Mouse (Mus musculus) embryo, embryonic 11 days (tissue): ENCODE results near the gene Gm11562.

Experiments used
- DNase-seq: peaks from one replicate; pipeline ENCODE4 v3.0.0-alpha.2; 2015

Gm11562 gene

GRCm38 (mm10) chr11:99583245-99583704 lies 37.0 kb downstream of the Gm11562 start, which contains the start of gene Krtap1-4:
Gene Krtap1-4, minus strand, starts transcription at chr11:99583654.
- no peak for DNase-seq

- DNase-seq = no peak
Measured at GRCm38 (mm10) chr11:99581564-99581963, 38.7 kb downstream of the Gm11562 start.

- no peak for DNase-seq
Measured at GRCm38 (mm10) chr11:99581051-99581450, 39.2 kb downstream of the Gm11562 start.

- no peak for DNase-seq
Measured at GRCm38 (mm10) chr11:99580636-99581035, 39.6 kb downstream of the Gm11562 start, which contains the start of gene Krtap1-5. Gene Krtap1-5, minus strand, starts transcription at chr11:99581016.

- DNase-seq = peak; percentile 86
Measured at GRCm38 (mm10) chr11:99574106-99574505, 46.1 kb downstream of the Gm11562 start.

- DNase-seq = no peak
Measured at GRCm38 (mm10) chr11:99573164-99573563, 47.1 kb downstream of the Gm11562 start.
